Mouse (Mus musculus): ENCODE measurements around the gene Acsl5.

Acsl5 gene

GRCm38 (mm10) chr19:55236564-55236963 is 15.2 kb upstream of the Acsl5 start:
- intact Hi-C loops (cut with DNase I): no loop called here

- intact Hi-C loops (cut with DNase I): no loop called here
Observed at GRCm38 (mm10) chr19:55239766-55240426, 11.8 kb upstream of the Acsl5 start.

- intact Hi-C loops (cut with DNase I): no loop called here
Observed at GRCm38 (mm10) chr19:55241186-55241645, 10.5 kb upstream of the Acsl5 start, which contains the start of gene Gucy2g. Gene Gucy2g, minus strand, starts transcription at chr19:55241236.

GRCm38 (mm10) chr19:55244791-55245231 is 6.9 kb upstream of the Acsl5 start:
- intact Hi-C loops (cut with DNase I): no loop called here

GRCm38 (mm10) chr19:55247563-55247962 is 4.2 kb upstream of the Acsl5 start:
- intact Hi-C loops (cut with DNase I): no loop called here

- intact Hi-C loops (cut with DNase I): no loop called here
Observed at GRCm38 (mm10) chr19:55247991-55248520, 3.7 kb upstream of the Acsl5 start.

- intact Hi-C loops (cut with DNase I): no loop called here
Observed at GRCm38 (mm10) chr19:55250451-55250850, 1.3 kb upstream of the Acsl5 start.

GRCm38 (mm10) chr19:55253239-55253569 is 1.5 kb downstream of the Acsl5 start:
- intact Hi-C loops (cut with DNase I): no loop called here

GRCm38 (mm10) chr19:55253570-55254441 is 2.1 kb downstream of the Acsl5 start:
- intact Hi-C loops (cut with DNase I): no loop called here

GRCm38 (mm10) chr19:55254513-55255016 is 2.8 kb downstream of the Acsl5 start:
- intact Hi-C loops (cut with DNase I): no loop called here

GRCm38 (mm10) chr19:55256156-55256555 is 4.4 kb downstream of the Acsl5 start:
- intact Hi-C loops (cut with DNase I): no loop called here

- intact Hi-C loops (cut with DNase I): no loop called here
Observed at GRCm38 (mm10) chr19:55257656-55258375, 6.1 kb downstream of the Acsl5 start.

- intact Hi-C loops (cut with DNase I): no loop called here
Observed at GRCm38 (mm10) chr19:55258514-55258913, 6.8 kb downstream of the Acsl5 start.

- intact Hi-C loops (cut with DNase I): loop anchor here (5.0 kb wide), 1 partner anchor 38 kb away; no protein-coding TSS in a partner anchor
Observed at GRCm38 (mm10) chr19:55260389-55261184, 8.8 kb downstream of the Acsl5 start.

- intact Hi-C loops (cut with DNase I): no loop called here
Observed at GRCm38 (mm10) chr19:55265269-55265668, 13.5 kb downstream of the Acsl5 start.

GRCm38 (mm10) chr19:55266786-55267185 is 15.0 kb downstream of the Acsl5 start:
- intact Hi-C loops (cut with DNase I): no loop called here

- intact Hi-C loops (cut with DNase I): no loop called here
Observed at GRCm38 (mm10) chr19:55268150-55268549, 16.4 kb downstream of the Acsl5 start.

GRCm38 (mm10) chr19:55269051-55269450 is 17.3 kb downstream of the Acsl5 start:
- intact Hi-C loops (cut with DNase I): no loop called here

GRCm38 (mm10) chr19:55271448-55271847 is 19.7 kb downstream of the Acsl5 start:
- intact Hi-C loops (cut with DNase I): no loop called here

- intact Hi-C loops (cut with DNase I): no loop called here
Observed at GRCm38 (mm10) chr19:55273340-55273739, 21.6 kb downstream of the Acsl5 start.
